Mouse (Mus musculus) ES-CJ7 (cell line): Measurements from ENCODE around the gene En2.
A peak's percentile ranks its signal among the peaks of the same experiment; 100 is the strongest.

Source experiments
- DNase-seq: peaks from one replicate; pipeline ENCODE4 v3.0.0; 2011; ENCODE audit warnings: low read depth, low spot score

Gene En2

GRCm38 (mm10) chr5:28178322-28178721 lies 12.8 kb downstream of the En2 start:
- no peak for DNase-seq

DNA sequence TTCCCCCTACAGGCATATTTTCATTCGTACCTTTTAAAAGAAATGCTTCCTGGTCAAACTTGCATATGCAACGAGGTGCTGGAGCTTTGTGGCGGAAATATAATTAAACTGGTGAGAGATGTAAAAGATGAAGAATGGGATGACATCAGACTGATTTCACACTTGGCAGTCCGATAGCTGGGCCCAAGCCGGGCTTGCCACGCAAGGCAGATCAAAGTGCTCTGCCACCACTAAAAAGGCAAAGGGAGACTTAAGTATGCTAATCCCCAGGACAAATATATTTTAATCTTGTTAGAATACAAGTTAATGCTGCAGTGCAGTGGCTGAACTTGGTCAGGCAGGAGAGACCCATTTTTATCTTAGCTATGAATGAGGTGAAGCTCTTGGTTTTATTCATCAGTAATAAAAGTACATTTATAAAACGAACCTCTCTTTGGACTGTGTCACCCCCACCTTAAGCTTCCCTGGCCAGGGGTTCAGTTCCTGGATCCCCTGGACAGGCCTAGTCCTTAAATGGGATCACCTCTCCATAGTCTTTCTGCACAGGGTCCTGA lies 13.8 kb downstream of the En2 start:
- DNase-seq, result no peak

GRCm38 (mm10) chr5:28191201-28192098 lies 26.0 kb downstream of the En2 start:
- no peak for DNase-seq

GRCm38 (mm10) chr5:28192099-28192454 lies 26.6 kb downstream of the En2 start:
- DNase-seq, result no peak

GRCm38 (mm10) chr5:28195473-28195872 lies 30.0 kb downstream of the En2 start:
- DNase-seq, result no peak

DNA sequence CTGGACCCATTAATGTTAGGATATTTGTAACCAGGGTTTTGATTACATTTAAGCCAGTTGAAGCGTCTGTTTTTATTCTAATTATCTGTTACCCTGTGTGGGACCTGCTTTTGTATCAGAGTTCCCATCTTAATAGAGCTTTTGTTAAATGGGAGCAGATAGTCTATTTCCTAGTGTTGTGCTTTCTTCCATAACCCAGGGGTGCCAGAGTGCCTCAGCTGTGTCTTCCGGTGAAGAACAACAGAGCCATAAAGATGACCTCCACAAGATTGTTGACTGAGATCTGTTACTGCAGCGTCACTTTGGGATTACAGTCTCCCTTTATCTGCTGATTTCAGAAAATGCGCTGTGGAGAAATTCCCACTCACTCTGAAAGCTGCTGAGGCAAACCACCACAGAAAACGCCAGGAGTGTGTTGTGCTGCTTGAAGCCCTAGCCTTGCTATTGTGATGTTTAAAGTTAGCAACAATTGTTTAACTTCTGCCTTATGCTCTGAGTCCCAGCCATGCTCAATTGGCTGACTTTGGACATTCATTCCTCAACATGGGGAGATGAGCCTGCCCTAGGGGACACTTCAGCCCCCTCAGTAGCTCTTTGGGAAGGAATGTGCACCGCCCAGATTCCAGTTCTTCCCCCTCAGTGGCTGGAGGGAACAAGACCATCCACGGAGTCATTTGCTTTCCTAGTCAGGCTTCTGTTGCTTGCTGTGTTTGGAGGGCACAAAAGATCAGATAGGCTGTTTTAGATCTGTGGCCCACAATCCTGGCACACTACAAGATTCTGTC lies 33.8 kb downstream of the En2 start:
- peak; percentile 48 for DNase-seq

DNA sequence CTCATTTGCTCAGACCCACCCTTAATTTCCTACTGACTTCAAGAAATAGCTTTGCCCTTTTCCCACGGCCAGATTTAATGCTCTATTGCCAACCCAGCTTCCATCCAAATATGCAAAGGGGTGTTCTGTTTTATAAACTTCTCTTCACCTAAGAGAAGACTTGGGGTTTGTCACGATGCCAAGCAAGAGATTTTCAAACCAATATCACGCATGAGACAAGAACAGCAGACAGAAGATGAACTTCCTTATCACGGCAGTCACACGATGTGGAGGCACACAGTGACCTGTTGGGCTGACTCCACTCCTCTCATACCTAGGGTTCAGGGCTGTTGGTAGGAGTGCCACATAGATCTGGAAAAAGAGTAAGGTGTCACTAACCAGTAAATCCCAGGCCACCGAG lies 37.6 kb downstream of the En2 start:
- no peak for DNase-seq

DNA sequence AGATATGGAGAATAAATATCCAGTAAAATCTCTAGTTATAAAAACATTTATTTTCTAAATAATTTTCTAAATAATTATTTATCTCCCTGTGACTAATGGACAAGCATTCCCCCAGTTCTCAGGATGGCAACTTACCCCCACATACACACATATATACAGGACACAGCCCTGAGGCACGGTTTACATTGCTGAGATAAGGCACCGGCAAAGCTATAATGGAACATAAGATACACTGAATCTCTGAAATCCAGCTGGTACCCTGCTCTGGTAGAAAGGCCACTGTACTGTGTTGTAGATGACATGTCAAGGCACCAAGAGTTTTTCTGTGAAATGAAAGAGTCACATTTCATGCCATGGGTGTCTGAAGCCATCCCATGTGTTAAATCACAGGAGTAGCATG lies 39.2 kb downstream of the En2 start:
- DNase-seq, result no peak

DNA sequence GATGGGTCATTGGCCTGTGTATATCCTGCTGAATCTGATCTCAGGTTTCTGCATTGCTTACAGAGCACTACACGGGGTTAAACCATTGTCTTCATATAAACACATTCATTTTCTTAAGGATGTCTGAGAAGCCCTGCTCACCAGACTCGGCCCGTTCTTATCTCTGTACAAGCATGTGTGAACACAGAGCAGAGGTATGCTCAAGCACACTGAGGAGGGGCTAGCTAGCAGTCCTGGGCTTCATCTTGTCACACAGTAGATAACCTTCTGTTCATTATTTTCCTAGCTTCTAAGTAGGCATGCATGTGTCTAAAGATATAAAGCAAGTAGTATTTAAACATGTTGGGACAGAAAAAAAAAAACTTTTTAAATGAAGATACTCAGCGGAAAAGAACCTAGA lies 41.0 kb downstream of the En2 start:
- DNase-seq, result no peak

GRCm38 (mm10) chr5:28207043-28207442 lies 41.5 kb downstream of the En2 start:
- DNase-seq, result no peak

- no peak for DNase-seq
Measured at GRCm38 (mm10) chr5:28208726-28209520, 43.4 kb downstream of the En2 start.

- peak; percentile 98 for DNase-seq
Measured at GRCm38 (mm10) chr5:28209549-28210431, 44.3 kb downstream of the En2 start.

- DNase-seq, result peak; percentile 41
Measured at GRCm38 (mm10) chr5:28210591-28211550, 45.4 kb downstream of the En2 start.

DNA sequence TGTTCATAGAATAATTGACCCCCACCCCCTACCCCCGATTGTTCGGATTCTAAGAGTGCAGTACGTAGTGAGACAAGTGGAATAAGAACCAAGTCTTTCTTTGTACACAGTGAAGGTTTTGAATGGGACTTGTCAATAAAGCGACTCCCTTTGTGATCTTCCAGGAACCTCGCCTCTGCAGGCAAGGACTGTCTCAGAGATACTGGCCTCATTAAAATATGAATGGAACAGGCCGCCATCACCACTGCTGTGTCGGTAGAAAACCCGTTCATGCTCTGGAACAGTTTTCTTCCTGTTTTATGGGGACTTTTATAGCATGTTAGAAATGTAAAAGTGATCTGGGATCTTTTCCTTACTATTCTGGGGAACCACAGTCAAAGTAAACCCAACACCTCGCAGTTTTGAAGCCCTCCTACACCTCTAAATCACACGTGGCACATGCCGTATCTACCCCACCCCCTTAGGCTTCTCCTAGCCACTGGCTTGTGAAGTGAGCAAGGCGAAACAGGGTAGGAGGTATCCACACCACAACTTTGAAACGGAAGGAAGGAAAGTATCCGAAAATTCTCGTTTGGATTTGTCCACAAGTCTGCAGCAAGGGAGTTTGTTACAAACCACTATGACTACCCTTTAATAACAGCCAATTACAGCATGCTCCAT lies 46.3 kb downstream of the En2 start:
- DNase-seq, result peak; percentile 87

GRCm38 (mm10) chr5:28213441-28213840 lies 47.9 kb downstream of the En2 start:
- no peak for DNase-seq

DNA sequence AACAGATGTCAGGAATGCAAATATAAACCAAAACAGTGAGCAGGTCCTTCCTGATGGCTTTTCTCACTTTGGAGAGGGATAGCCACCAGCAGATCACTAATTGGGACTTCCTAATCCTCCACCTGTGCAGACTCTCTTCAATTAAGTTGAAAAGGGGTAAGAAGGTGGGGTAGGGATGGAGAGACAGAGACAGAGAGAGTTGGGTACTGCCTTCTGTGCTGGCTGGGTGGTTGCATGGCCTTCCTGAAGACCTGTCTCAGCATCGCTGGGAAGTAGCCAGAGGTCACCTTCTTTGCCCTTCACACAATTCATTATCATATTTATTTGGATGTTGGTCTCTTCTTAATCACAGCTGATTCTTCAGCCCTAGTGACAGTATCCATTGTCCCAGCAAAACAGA lies 54.1 kb downstream of the En2 start:
- no peak for DNase-seq
